Mouse (Mus musculus): ENCODE data around the gene Fat1. TPM values are rescaled to one million over a fixed set of nuclear protein-coding genes. Genes with fewer than 3 reads are reported as not detected.

Gene Fat1
- polyA plus RNA-seq, 2 experiments from 2014 or later: 0.34 TPM; not detected in 1

GRCm38 (mm10) chr8:44962572-44963231 is 27.5 kb downstream of the Fat1 start:
- no peak for ATAC-seq

DNA sequence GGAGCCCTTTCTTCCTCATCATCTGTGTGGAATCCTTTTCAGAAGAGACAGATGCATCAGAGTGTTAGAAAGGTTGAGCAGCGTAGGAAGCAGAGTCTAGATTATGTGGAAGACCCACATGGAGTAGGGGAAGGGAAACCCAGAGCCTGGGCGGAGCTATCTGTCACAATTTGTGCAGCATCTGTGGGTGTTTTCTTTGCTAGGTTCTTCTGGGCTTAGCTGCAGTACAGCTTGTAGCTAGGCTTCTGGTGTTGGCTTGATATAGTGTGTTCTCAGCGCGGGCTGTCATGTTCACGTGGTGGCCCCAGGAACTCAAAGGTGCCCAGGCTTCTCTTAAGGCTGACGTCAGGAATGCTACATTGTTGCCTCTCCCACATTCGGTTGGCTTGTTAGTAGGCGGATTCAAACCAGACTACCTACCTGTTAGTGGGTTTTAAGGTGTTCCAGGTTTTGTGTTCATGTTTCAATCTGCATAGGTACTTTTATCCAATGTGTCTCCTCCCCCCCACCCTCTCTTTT is 32.3 kb downstream of the Fat1 start:
- no peak for ATAC-seq

- ATAC-seq: no peak
These were observed 34.8 kb downstream of the Fat1 start for GRCm38 (mm10) chr8:44970093-44970492.

- no peak for ATAC-seq
These were observed 36.1 kb downstream of the Fat1 start for GRCm38 (mm10) chr8:44971346-44971745.

DNA sequence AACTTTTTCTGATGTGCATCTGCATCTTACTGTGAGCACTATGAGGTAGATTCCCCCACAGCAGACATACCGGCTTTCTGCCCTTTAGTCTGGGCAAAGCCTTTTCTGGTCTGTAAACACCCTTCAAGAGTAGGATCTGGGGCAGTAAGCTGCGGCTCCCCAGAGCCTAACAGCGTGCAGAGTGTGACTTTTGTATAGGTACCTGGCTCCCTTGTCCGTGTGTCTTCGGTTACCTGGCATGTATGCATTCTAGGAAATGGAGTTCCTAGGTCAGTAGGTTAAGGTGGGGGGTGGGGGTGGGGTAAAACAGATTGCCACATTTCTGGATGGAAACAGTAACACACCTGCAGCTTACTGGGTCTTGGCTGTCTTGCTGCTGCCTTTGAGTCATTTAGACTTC is 36.7 kb downstream of the Fat1 start:
- ATAC-seq: no peak

DNA sequence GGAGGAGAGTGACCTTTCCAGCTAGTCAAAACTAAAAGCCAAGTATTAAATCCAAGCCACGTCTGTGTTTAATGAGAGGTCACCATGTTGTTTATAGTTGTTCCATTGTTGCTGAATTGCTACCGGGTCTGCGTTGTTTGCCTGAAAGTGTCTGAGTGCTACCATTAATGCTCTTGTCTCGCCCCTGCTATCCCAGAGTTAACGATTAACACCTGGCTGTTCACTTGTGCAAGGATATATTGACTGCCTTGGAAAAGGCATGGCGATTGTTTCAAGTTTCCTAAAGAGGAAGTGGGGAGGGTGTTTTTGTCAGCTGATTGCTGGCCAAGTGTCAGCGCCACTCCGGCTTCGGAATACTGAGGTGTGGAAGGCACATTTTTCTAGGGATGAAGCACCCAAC is 39.9 kb downstream of the Fat1 start:
- ATAC-seq: no peak

- no peak for ATAC-seq
These were observed 40.4 kb downstream of the Fat1 start for GRCm38 (mm10) chr8:44975654-44976053.

- ATAC-seq: no peak
These were observed 43.4 kb downstream of the Fat1 start for GRCm38 (mm10) chr8:44978622-44979021.

- no peak for ATAC-seq
These were observed 44.0 kb downstream of the Fat1 start for GRCm38 (mm10) chr8:44979245-44979644.

DNA sequence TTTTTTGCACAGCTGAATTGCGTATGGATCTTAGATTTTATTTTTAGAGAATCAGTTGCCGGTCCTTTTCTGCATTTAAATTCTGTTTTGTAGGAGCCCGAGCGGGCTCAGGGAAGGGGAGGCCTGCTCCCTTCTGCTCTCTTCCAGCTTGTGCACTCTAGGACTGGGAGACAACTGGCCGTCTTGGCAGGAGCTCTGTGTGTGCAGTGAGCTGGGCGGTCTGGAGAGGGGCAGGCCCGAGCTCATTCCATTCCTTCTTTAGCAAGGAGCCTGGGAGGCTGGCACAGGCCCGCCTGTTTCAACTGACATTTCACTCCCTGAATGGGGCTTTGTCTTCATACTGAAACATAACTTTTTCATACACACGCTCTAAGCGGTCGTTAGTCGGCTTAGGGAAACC is 44.8 kb downstream of the Fat1 start:
- ATAC-seq: no peak

DNA sequence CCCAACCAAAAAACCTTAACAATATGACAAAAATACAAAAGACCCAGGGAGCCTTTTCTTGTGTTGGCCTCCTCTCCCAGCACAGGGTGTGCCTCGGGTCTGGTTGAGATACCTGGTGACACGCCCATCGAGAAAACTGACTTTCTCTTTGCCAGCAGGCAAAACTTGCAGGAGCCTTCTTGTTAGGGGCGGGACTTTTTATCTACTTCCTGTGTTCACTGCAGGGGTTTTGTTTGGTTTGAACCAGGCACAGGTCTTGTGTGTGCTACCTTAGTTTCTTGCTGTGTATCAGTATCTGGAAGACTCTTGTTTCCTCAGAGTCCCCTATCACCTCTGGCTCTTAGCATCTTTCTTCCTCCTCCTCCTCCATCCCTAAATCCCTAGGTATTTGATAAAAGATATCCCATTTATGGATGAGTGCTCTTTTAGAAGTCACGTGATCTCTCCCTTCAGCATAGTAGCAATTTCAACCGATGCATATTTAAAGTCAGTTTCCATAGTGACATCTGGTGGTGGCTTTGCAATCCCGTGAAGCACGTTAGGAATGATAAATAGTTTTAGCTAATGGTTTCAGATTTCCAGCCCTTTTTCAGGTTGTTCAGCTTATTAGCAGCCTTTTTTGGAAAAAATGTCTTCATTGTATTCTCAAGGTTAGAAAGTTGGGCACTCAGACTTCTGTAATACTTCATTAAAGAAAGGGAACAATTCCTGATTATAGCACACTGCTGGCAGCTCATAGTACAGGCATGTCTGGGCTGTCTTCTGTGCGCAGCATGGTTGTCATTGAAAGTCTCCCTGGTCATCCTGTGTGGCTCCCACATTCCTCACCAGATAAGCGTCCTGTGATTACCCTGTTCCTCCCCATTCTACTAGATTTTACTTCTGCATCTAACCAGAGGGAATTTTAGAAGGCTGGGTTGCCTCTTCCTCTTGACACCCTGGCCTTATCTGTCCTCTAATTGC is 50.4 kb downstream of the Fat1 start:
- ATAC-seq: no peak

DNA sequence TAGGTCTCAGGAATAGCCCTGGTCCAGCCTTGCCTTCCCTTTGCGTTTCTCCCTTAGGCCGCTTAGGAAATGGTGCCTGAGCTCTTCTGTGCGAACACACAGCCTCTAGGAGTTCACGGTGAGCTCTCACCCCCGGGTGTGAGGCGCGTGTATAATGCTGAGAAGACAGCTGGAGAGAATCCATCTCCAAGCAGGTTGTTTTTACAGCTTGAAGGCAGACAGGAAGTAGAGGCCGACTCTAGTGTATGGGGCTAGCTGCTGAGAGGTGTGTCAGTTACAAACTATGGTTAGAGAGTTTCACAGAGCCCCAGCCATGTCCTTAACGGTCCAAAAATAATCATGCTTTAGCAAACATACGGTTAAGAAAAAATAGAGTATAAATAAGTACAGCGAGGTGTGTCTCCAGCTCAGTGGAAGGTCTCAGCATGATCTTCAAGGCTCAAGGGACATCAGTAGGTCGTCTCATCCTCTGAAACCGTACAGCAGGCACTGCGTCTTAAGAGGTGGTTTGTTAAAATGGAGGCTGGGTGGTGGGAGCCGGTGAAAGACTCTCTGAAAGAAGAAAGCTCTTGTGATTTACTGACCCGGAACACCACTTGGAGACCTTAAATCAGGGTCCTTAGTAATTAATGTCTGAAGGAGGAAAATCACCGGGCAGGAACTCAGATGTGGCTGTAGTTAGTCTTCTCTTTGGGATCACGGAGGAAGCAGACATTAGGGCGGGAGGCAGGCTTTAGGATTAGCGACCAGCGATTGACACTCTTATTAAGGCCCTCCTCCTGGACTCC is 56.6 kb downstream of the Fat1 start:
- no peak for ATAC-seq

- ATAC-seq: no peak
These were observed 57.4 kb downstream of the Fat1 start for GRCm38 (mm10) chr8:44992664-44993063.

DNA sequence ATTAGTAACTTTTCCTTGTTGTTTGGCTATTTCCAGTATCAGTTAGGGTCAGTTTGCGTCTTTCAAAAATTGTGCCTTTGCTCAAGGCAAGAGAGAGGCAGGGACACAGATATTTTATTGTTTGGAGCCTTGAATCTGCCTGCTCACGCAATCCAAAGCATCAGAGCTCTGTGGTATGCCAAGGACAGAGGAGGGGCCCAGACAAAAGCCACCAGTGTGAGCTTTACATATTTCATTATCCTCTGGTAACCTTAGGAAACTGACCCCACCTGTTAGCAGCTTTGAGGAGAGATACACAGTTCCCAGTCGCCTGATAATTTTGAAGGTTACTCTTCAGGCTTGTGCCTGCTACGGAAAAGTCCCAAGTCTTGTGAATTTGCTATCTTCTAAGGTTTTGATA is 58.1 kb downstream of the Fat1 start:
- no peak for ATAC-seq

GRCm38 (mm10) chr8:44996493-44996892 is 61.2 kb downstream of the Fat1 start:
- ATAC-seq: no peak

- no peak for ATAC-seq
These were observed 62.1 kb downstream of the Fat1 start for GRCm38 (mm10) chr8:44997321-44997720.

DNA sequence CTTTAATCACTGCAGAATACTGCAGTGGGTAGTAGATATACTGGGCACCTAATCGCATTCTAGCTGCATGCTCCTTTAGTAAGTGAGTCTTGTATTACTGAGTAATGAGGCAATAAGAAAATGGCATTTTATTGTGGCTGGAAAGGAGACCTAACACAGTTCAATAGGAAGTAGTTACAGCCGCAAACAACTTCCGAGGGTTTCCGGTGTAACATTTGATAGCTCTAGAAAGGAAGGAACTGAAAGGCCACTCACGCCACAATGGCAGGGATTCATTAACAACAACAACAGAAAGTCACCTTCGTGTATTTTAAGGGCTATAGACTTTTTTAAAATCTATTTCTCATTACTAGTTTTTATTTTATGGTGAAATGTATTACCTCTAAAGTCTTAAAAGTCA is 62.6 kb downstream of the Fat1 start:
- no peak for ATAC-seq

GRCm38 (mm10) chr8:44998275-44998674 is 63.0 kb downstream of the Fat1 start:
- no peak for ATAC-seq

DNA sequence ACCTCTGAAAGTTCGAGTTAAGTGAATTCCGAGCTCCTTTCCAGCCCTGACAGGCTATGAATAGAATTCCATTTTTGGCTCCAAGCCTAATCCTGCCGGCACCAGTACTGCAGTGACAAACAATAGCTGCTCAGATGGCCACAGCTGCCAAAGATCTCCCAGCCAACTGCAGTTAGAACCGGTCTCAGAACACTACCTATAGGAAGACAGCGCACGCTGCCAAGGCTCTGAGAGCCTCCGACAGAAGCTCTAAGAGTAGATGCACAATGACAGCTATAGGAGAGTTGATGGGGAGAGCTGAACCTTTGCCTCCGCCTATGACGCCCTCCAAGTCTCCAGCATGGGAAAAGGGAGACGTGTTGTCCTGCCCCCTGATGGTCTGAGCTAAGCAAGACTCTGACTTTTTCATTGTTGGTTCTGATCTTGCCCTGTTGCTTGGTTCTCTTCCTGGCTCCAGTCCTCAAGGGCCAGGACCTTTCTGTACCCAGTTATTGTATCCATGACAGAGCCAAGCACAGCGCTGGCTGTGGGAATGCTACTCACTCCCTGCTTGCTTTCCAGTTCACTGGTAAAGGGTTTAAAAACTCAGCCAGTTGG is 63.5 kb downstream of the Fat1 start:
- no peak for ATAC-seq

DNA sequence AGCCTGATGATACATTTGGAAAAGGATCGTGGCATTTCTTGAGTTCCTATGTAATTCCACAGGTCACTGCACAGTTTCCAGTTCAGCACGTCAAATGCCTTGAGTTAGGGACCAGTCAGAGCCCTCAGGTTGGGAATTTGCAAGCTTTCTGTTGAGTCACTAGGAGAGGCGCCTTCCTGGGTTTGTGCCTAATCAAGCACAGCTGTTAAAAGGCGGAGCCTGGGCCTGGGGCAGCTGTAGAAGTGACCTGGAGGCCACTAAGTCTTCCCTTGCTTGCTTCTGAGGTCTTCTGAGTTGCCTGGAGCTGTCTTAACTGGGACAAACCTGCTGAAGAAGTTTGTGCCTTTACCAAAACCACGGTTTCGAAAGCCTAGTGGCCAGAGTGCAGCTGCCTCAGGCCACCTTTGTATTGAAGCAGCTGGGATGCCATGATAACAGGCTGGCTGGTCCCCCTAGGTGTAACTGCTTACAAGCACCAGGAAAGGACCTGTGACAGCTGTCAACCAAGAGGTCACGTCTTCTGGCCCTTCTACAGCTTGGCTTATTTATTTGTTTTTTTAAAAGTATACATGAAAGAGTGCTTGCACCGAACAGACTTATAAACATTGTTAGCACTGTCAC is 66.4 kb downstream of the Fat1 start:
- no peak for ATAC-seq

DNA sequence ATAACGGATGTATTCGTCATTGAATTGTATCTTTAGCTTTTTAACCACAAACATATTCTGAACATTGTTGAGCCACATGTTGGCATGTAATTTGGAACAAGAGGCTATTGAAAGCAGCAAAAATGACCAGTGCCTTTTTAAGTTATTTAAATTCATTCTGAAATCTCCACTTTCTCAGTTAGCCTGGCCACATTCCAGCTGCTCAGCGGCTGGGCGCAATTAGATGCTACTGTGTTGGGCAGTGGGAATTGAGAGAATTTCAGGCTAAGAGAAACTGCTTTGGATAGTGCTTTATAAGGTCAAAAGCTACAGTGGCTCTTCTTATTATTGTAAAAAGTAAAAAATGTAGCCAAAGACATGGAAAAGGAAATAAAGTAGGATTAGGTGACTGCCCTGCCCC is 67.4 kb downstream of the Fat1 start:
- ATAC-seq: no peak

DNA sequence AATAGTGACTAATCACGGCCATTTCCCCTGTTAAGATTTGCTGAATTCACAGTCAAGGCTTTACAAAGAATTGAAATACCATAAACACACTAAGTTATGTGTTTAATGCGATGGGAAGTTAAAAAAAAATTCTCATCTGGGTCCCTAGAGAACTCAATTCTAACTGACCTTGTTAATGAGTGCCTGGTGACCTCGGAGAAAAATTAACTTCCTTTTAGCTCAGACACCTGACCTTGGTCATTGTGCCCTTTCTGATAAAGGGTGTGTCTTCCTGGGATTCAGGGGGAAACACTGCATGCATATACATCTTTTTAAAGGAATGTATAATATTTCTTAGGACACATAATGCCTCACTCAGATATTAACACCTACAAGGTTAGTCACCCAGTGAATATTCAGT is 68.8 kb downstream of the Fat1 start:
- no peak for ATAC-seq
